Mouse (Mus musculus) intestine, embryonic 14.5 days (tissue): ENCODE measurements around the gene Slc22a23. TPM values are rescaled to one million over a fixed set of nuclear protein-coding genes. Genes with fewer than 3 reads are reported as not detected.
A peak's percentile ranks its signal among the peaks of the same experiment; 100 is the strongest.

Source experiments
- ATAC-seq: fragments of 200-750 bp; cut with Nextera tagmentation; replicated peaks from 2 replicates; pipeline ENCODE4 v1.8.0; 2017; ENCODE audit warnings: low read depth, moderate number of reproducible peaks, moderate TSS enrichment, moderate library complexity; ENCODE audit not compliant: low FRiP score, low TSS enrichment
- DNase-seq: peaks from one replicate; pipeline ENCODE4 v3.0.0-alpha.2; 2018; ENCODE audit warnings: low spot score
- H3K27ac ChIP-seq: fragments of 300-500 bp; sonication (generic); 2 replicates; pipeline ENCODE4 v1.5.1; 2014; ENCODE audit warnings: low read depth, mild to moderate bottlenecking, control low read depth
- H3K27me3 ChIP-seq: fragments of 300-500 bp; sonication (generic); replicated peaks from 2 replicates; pipeline ENCODE4 v1.6.1; 2014; ENCODE audit warnings: low read length, control low read depth; ENCODE audit not compliant: control insufficient read depth, insufficient read depth
- H3K36me3 ChIP-seq: fragments of 300-500 bp; sonication (generic); 2 replicates; pipeline ENCODE4 v1.6.1; 2014; ENCODE audit warnings: low read length, control low read depth; ENCODE audit not compliant: control insufficient read depth, insufficient read depth
- H3K4me1 ChIP-seq: fragments of 300-500 bp; sonication (generic); replicated peaks from 2 replicates; pipeline ENCODE4 v1.6.1; 2014; ENCODE audit warnings: low read length, control low read depth, mixed read lengths; ENCODE audit not compliant: control insufficient read depth, insufficient read depth
- H3K4me2 ChIP-seq: fragments of 300-500 bp; sonication (generic); 2 replicates; pipeline ENCODE4 v1.6.1; 2014; ENCODE audit warnings: low read length
- H3K4me3 ChIP-seq: fragments of 300-500 bp; sonication (generic); 2 replicates; pipeline ENCODE4 v1.5.1; 2014; ENCODE audit warnings: low read depth, low read length, control low read depth, mixed read lengths
- H3K9ac ChIP-seq: fragments of 300-500 bp; sonication (generic); 2 replicates; pipeline ENCODE4 v1.6.1; 2014; ENCODE audit warnings: mild to moderate bottlenecking, low read length
- H3K9me3 ChIP-seq: fragments of 300-500 bp; sonication (generic); 2 replicates; pipeline ENCODE4 v1.6.1; 2016; ENCODE audit warnings: low read length, control low read depth; ENCODE audit not compliant: control insufficient read depth
- WGBS: fragments of 180-500 bp; shearing (Covaris S2); extraction: QIAGEN DNeasy Blood & Tissue Kit; methylation state at CpG from one replicate; pipeline ENCODE4 v1.1.7; 2014; 5-methylcytosine and 5-hydroxymethylcytosine counted together
- polyA plus RNA-seq: library from polyadenylated mRNA; unstranded; fragments of >200 nt; fragmentation: Nextera tagmentation; extraction: Ambion mirVana; gene quantifications from 2 replicates; pipeline ENCODE4 v1.2.1, GENCODE M21; 2014

Gene Slc22a23
- polyA plus RNA-seq, 1 experiment from 2014 or later = 4.0 TPM

DNA sequence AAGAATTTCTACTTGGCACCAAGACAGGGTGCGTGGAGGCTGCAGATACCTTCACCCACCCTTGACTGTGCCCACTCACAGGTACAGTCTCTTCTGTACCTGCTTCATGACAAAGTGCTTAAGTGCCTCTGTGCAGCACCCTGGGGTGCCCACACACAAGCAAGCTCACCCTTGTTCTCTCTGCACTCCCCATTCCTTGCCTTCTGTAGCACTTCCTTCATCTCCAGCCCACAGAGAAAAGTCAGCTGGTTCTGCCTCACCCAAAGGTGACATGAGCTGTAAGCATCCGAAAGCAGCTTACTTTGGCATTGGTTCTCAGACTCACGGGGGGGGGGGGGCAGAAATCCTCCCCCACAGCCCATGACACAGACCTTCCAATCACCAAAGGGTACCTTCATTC is 130.1 kb downstream of the Slc22a23 start:
- no peaks in the 10 kb centered on the region for H3K9me3 ChIP-seq
- H3K4me1 ChIP-seq = peaks cover 3% of the 10 kb centered on the region; the same call in 1 of the 2 replicates
- DNase-seq (no peak), ATAC-seq (no peak)
- no peaks in the 10 kb centered on the region for H3K27me3 ChIP-seq
- H3K27ac ChIP-seq = no peak overlapping the region
- no peak overlapping the region for H3K4me3 ChIP-seq
- 87% methylated on average over 3 of the region's 3 CpGs for WGBS
- no peak overlapping the region for H3K4me2 ChIP-seq
- H3K9ac ChIP-seq = no peak overlapping the region
- H3K36me3 ChIP-seq = no peaks in the 10 kb centered on the region

GRCm38 (mm10) chr13:34212735-34213212 is 132.2 kb downstream of the Slc22a23 start:
- no peak overlapping the region for H3K4me3 ChIP-seq
- peak overlapping the region; percentile 7; the same call in 1 of the 2 replicates for H3K4me2 ChIP-seq
- peak overlapping the region; percentile 10; the same call in 1 of the 2 replicates for H3K27ac ChIP-seq
- peaks cover 3% of the 10 kb centered on the region; the same call in 1 of the 2 replicates for H3K4me1 ChIP-seq
- DNase-seq = peak; percentile 84
- ATAC-seq = peak; percentile 91
- H3K36me3 ChIP-seq = no peaks in the 10 kb centered on the region
- H3K27me3 ChIP-seq = no peaks in the 10 kb centered on the region
- no peak overlapping the region for H3K9ac ChIP-seq
- 55% methylated on average over 10 of the region's 10 CpGs for WGBS
- no peaks in the 10 kb centered on the region for H3K9me3 ChIP-seq

- Histone ChIP-seq H3K4me3 (no peak overlapping the region), H3K27me3 (no peaks in the 10 kb centered on the region), H3K4me2 (no peak overlapping the region), H3K27ac (no peak overlapping the region), H3K4me1 (peaks cover 3% of the 10 kb centered on the region; the same call in 1 of the 2 replicates), H3K9ac (no peak overlapping the region), H3K9me3 (no peaks in the 10 kb centered on the region), H3K36me3 (no peaks in the 10 kb centered on the region)
- ATAC-seq (no peak), DNase-seq (no peak)
- 54% methylated on average over 4 of the region's 4 CpGs for WGBS
Observed at GRCm38 (mm10) chr13:34211261-34211775, 133.7 kb downstream of the Slc22a23 start.

GRCm38 (mm10) chr13:34207714-34208470 is 137.1 kb downstream of the Slc22a23 start:
- H3K27ac ChIP-seq = no peak overlapping the region
- no peaks in the 10 kb centered on the region for H3K36me3 ChIP-seq
- no peak overlapping the region for H3K4me3 ChIP-seq
- no peaks in the 10 kb centered on the region for H3K27me3 ChIP-seq
- 65% methylated on average over 6 of the region's 6 CpGs for WGBS
- no peaks in the 10 kb centered on the region for H3K4me1 ChIP-seq
- H3K9ac ChIP-seq = no peak overlapping the region
- DNase-seq (no peak), ATAC-seq (no peak)
- H3K4me2 ChIP-seq = no peak overlapping the region
- no peaks in the 10 kb centered on the region for H3K9me3 ChIP-seq

DNA sequence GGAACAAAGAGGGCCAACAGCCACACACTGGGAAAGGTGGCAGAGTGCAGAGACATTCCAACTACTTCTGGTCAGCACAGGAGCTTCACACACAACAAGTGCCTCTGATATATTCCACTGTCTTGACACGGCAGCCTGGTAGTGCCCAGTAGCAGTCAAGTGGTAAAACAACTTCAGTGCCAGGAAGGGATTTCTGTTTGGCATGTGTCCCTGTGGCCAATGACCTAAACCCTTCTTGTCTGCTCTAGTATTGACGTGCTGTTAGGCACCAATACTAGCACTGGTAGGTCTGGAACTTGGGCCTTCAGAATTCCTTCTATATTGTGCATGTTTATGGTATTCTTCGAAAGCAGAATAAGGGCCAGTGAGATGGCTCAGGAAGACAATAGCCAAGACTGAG is 139.8 kb downstream of the Slc22a23 start:
- Histone ChIP-seq H3K36me3 (no peaks in the 10 kb centered on the region), H3K27ac (no peak overlapping the region), H3K27me3 (no peaks in the 10 kb centered on the region), H3K4me3 (no peak overlapping the region), H3K4me1 (no peaks in the 10 kb centered on the region), H3K4me2 (no peak overlapping the region), H3K9ac (no peak overlapping the region), H3K9me3 (no peaks in the 10 kb centered on the region)
- 94% methylated on average over 3 of the region's 3 CpGs for WGBS
- no peak for ATAC-seq
- no peak for DNase-seq

DNA sequence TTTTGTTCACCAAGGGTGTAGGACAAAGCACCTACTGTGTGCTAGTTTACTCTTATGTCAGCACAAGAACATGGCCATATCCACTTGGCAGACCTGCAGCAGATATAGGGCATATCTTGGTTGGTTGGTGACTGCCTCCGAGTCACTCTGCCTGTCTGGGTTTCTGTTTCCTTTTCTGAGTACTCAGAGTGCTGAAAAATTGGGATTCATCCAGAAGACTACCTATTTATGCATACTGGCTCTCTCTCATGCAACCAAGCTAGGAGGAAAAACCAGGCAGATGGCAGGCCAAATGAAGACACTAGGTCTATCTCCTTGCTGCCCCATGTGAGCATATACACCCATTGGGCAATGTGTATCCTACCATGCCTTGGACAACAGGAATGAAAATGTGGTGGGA is 149.3 kb downstream of the Slc22a23 start:
- Histone ChIP-seq H3K4me3 (no peak overlapping the region), H3K4me2 (no peak overlapping the region), H3K9me3 (no peaks in the 10 kb centered on the region), H3K4me1 (no peaks in the 10 kb centered on the region; the same call in 1 of the 2 replicates), H3K36me3 (no peaks in the 10 kb centered on the region), H3K9ac (no peak overlapping the region), H3K27ac (no peak overlapping the region), H3K27me3 (no peaks in the 10 kb centered on the region)
- 82% methylated on average over 1 of the region's 1 CpGs for WGBS
- no peak for DNase-seq
- ATAC-seq = no peak

DNA sequence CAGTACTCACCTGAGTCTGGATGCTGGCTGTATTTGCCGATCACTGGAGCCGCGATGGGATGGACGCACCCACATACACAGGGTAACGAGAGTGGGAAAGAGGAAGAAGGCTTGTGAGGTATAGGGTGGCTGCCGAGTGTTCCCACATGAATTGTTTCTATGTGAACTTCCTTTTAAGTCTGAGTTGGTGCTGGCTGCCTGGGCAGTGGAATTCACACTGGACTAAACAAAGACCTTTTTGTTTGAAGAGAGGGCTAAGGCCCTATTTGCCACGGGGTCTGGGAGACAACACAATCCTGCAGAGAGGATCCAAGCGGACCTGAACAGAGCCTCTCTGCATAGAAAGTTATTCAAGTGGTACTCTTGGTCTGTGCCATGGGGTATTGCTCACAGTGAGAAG is 151.6 kb downstream of the Slc22a23 start:
- H3K27me3 ChIP-seq = no peaks in the 10 kb centered on the region
- ATAC-seq = no peak
- no peak overlapping the region for H3K4me3 ChIP-seq
- no peak overlapping the region for H3K4me2 ChIP-seq
- no peak overlapping the region for H3K27ac ChIP-seq
- WGBS = 68% methylated on average over 8 of the region's 8 CpGs
- H3K9me3 ChIP-seq = no peaks in the 10 kb centered on the region
- no peak for DNase-seq
- H3K9ac ChIP-seq = no peak overlapping the region
- H3K4me1 ChIP-seq = no peaks in the 10 kb centered on the region; the same call in 1 of the 2 replicates
- no peaks in the 10 kb centered on the region for H3K36me3 ChIP-seq

- WGBS = 73% methylated on average over 8 of the region's 8 CpGs
- H3K4me2 ChIP-seq = no peak overlapping the region
- H3K9me3 ChIP-seq = no peaks in the 10 kb centered on the region
- ATAC-seq (peak; percentile 73; the same call in 1 of the 2 replicates), DNase-seq (no peak)
- H3K9ac ChIP-seq = no peak overlapping the region
- H3K4me3 ChIP-seq = no peak overlapping the region
- no peaks in the 10 kb centered on the region for H3K36me3 ChIP-seq
- no peaks in the 10 kb centered on the region for H3K27me3 ChIP-seq
- H3K4me1 ChIP-seq = no peaks in the 10 kb centered on the region; the same call in 1 of the 2 replicates
- H3K27ac ChIP-seq = no peak overlapping the region
Observed at GRCm38 (mm10) chr13:34192414-34193191, 152.4 kb downstream of the Slc22a23 start.
